Mouse (Mus musculus): Measurements from ENCODE around the gene Polr1e. TPM values are rescaled to one million over a fixed set of nuclear protein-coding genes. Genes with fewer than 3 reads are reported as not detected.

The Polr1e gene
- polyA plus RNA-seq, 1 experiment from 2014 or later, result 40.9 TPM

- Histone ChIP-seq H3K9me3 (replicated peaks) (no peaks in the 10 kb centered on the region), H3K36me3 (no peaks in the 10 kb centered on the region), H3K9ac (peak overlapping the region; percentile 70), H3K4me1 (peaks cover 23% of the 10 kb centered on the region), H3K4me2 (peak overlapping the region; percentile 76), H3K4me3 (replicated peaks) (peak overlapping the region; percentile 67), H3K27ac (peak overlapping the region; percentile 97), H3K27me3 (no peaks in the 10 kb centered on the region)
- WGBS, result 0% methylated on average over 31 of the region's 31 CpGs
- ATAC-seq (replicated peaks; ENCODE audit: low FRiP score), result peak; percentile 80
Measured at GRCm38 (mm10) chr4:45011581-45012104, 6.7 kb upstream of the Polr1e start.

DNA sequence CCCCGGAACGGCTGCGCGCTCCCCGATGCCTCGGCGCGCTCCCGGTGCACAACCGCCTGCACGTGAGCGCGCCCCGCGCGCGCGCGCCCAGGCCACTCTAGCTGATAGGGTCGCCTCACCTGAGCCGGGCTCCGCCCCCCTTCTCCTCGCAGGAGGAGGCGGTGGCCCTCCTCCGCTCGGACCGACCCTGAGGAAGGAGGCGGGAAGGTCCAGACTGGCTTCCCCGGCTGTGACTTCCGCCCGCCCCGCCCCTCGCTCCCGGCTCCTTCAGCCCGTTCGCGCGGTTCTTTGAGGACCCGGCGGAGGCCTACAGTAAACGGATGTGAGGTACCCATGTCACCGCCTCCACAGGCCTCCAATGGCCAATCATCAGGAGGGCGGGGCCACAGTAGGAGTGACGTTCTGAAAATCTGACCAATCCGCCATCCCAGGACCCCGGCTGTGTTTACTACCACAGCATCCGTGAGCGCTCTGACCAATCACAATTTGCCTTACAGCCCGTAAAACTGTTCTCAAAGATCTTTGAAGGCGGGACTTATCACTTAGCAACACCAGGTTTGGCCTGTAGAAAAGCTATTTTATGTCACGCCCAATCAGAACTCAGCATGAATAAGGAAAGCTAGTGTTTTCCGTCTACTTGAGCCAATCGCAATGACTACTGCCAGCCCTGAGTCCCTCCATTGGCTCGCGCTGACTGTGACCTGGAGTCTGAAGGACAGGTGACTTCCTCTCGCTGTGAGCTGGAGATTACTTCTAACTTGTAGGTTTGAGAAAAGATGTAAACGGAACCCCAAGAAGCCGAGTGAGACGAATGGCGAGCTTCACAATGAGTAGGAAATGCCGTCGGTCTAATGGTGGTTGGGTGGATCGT is 6.0 kb upstream of the Polr1e start, which contains the start of gene Zbtb5:
Gene Zbtb5, minus strand, starts transcription at position 308 of the 871 bp plus-strand sequence.
- Histone ChIP-seq H3K36me3 (no peaks in the 10 kb centered on the region), H3K9me3 (replicated peaks) (no peaks in the 10 kb centered on the region), H3K9ac (peak within 1 kb of the TSS; percentile 70), H3K27me3 (no peaks in the 10 kb centered on the region), H3K27ac (peak within 1 kb of the TSS; percentile 97), H3K4me1 (peaks cover 23% of the 10 kb centered on the region), H3K4me3 (replicated peaks) (peak within 1 kb of the TSS; percentile 67), H3K4me2 (peak within 1 kb of the TSS; percentile 76)
- under 1% methylated on average over 59 of the region's 63 CpGs for WGBS
- ATAC-seq (replicated peaks; ENCODE audit: low FRiP score), result peak; percentile 98

- H3K4me2 ChIP-seq, result peak overlapping the region; percentile 66
- peak overlapping the region; percentile 58 for H3K9ac ChIP-seq
- 3% methylated on average over 13 of the region's 13 CpGs for WGBS
- ATAC-seq (replicated peaks; ENCODE audit: low FRiP score), result no peak
- H3K27me3 ChIP-seq, result no peaks in the 10 kb centered on the region
- H3K9me3 ChIP-seq (replicated peaks), result no peaks in the 10 kb centered on the region
- peak overlapping the region; percentile 67 for H3K4me3 ChIP-seq (replicated peaks)
- no peaks in the 10 kb centered on the region for H3K36me3 ChIP-seq
- peak overlapping the region; percentile 84 for H3K27ac ChIP-seq
- H3K4me1 ChIP-seq, result peaks cover 26% of the 10 kb centered on the region
Measured at GRCm38 (mm10) chr4:45013031-45013431, 5.4 kb upstream of the Polr1e start.

DNA sequence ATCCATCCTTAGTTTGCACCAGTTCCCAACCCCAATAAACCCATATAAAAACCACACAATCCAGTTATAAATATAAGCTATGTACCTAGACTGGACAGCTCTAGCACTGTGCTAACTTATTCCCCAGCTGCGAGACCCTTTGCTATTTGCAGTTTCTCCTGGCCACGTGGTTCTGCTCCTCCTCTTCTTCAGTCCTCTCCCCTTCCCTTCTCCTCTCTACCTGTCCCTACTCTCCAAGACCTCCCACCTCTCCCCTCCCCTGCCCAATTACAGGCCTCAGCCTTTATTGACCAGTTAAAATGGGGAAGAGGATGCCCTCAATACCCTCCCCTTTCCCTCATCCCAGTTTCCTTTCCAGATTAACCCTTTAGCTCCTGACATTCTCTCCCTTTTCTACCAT is 4.8 kb upstream of the Polr1e start:
- Histone ChIP-seq H3K9me3 (replicated peaks) (no peaks in the 10 kb centered on the region), H3K9ac (peak overlapping the region; percentile 58), H3K27ac (peak overlapping the region; percentile 84; the same call in 1 of the 2 replicates), H3K4me2 (peak overlapping the region; percentile 66), H3K36me3 (no peaks in the 10 kb centered on the region), H3K4me1 (peaks cover 28% of the 10 kb centered on the region), H3K4me3 (replicated peaks) (peak overlapping the region; percentile 67), H3K27me3 (no peaks in the 10 kb centered on the region)
- WGBS, result 4% methylated on average over 2 of the region's 2 CpGs
- no peak for ATAC-seq (replicated peaks; ENCODE audit: low FRiP score)

- Histone ChIP-seq H3K9ac (no peak overlapping the region), H3K4me2 (no peak overlapping the region), H3K9me3 (replicated peaks) (no peaks in the 10 kb centered on the region), H3K36me3 (no peaks in the 10 kb centered on the region), H3K4me3 (replicated peaks) (no peak overlapping the region), H3K27ac (no peak overlapping the region), H3K27me3 (no peaks in the 10 kb centered on the region), H3K4me1 (peaks cover 33% of the 10 kb centered on the region)
- 11% methylated on average over 3 of the region's 3 CpGs for WGBS
- ATAC-seq (replicated peaks; ENCODE audit: low FRiP score), result no peak
Measured at GRCm38 (mm10) chr4:45015615-45016014, 2.8 kb upstream of the Polr1e start.

DNA sequence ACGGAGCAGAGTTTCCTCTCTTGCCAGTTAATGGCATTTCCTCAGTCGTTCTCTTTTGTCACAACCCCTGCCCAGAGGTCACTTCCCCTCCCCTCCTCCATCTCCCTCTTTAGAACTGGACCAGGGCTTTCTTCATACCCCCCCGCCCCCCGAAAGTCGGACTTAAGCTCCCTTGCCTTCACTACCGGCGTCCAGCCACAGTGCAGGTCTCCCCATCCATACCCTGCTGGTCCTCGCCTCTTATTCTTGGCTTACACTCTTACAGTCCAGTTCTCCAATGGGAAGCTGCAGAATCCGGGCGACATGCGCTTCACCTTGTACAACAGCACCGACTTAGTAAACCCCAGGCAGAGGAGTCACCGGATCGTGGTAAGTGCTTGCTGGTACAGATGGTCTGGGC is 626 bp downstream of the Polr1e start:
- Histone ChIP-seq H3K27ac (peak overlapping the region; percentile 35; the same call in 1 of the 2 replicates), H3K4me1 (peaks cover 20% of the 10 kb centered on the region), H3K9ac (peak overlapping the region; percentile 58), H3K9me3 (replicated peaks) (no peaks in the 10 kb centered on the region), H3K4me3 (replicated peaks) (peak overlapping the region; percentile 68), H3K36me3 (peaks cover 23% of the 10 kb centered on the region), H3K27me3 (no peaks in the 10 kb centered on the region), H3K4me2 (peak overlapping the region; percentile 94)
- ATAC-seq (replicated peaks; ENCODE audit: low FRiP score), result peak; percentile 33
- 1% methylated on average over 14 of the region's 14 CpGs for WGBS

DNA sequence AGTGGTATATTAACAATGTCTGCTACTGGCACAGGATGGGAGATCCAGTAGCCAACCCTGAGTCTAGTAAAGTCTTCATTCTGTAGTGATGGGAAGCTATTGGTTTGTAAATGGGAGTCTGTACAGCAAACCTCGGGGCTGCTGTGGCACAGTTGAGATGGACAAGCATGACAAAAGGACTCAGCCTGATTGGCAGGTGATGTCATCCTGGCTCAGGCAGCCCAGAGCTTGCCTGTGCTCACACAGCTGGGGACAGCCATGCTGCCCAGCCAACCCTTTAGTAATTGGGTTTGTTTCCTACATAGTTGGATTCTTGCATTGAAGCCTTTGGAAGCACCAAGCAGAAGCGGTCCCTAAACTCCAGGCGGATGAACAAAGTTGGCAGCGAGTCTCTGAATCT is 8.1 kb downstream of the Polr1e start:
- WGBS, result 96% methylated on average over 4 of the region's 4 CpGs
- H3K4me2 ChIP-seq, result no peak overlapping the region
- H3K36me3 ChIP-seq, result peaks cover 88% of the 10 kb centered on the region
- H3K27ac ChIP-seq, result no peak overlapping the region
- H3K27me3 ChIP-seq, result no peaks in the 10 kb centered on the region
- no peak overlapping the region for H3K4me3 ChIP-seq (replicated peaks)
- no peaks in the 10 kb centered on the region for H3K9me3 ChIP-seq (replicated peaks)
- no peaks in the 10 kb centered on the region for H3K4me1 ChIP-seq
- no peak for ATAC-seq (replicated peaks; ENCODE audit: low FRiP score)
- H3K9ac ChIP-seq, result no peak overlapping the region

DNA sequence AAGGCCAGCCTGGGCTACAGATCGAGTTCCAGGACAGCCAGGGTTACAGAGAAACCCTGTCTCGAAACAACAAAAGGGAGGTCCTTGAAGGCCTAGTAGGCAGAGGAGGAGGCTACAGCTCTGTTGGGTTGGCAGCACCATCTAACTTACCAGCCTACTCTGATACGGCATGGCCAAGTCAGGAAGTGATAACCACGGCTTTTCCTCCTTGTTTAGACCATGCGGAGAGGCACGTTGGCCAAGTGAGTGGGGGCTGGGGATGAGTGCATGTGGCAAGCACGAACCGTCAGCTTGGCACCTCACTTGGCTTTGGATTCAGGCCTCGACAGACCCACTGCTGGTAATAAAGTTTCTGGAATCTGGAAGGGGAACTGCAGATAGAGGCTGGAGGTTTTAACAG is 14.2 kb downstream of the Polr1e start:
- Histone ChIP-seq H3K9ac (no peak overlapping the region), H3K9me3 (replicated peaks) (no peaks in the 10 kb centered on the region), H3K4me1 (peaks cover 8% of the 10 kb centered on the region; the same call in 1 of the 2 replicates), H3K4me3 (replicated peaks) (no peak overlapping the region), H3K27me3 (no peaks in the 10 kb centered on the region), H3K4me2 (no peak overlapping the region), H3K27ac (no peak overlapping the region), H3K36me3 (peaks cover 87% of the 10 kb centered on the region)
- no peak for ATAC-seq (replicated peaks; ENCODE audit: low FRiP score)
- WGBS, result 91% methylated on average over 9 of the region's 9 CpGs

DNA sequence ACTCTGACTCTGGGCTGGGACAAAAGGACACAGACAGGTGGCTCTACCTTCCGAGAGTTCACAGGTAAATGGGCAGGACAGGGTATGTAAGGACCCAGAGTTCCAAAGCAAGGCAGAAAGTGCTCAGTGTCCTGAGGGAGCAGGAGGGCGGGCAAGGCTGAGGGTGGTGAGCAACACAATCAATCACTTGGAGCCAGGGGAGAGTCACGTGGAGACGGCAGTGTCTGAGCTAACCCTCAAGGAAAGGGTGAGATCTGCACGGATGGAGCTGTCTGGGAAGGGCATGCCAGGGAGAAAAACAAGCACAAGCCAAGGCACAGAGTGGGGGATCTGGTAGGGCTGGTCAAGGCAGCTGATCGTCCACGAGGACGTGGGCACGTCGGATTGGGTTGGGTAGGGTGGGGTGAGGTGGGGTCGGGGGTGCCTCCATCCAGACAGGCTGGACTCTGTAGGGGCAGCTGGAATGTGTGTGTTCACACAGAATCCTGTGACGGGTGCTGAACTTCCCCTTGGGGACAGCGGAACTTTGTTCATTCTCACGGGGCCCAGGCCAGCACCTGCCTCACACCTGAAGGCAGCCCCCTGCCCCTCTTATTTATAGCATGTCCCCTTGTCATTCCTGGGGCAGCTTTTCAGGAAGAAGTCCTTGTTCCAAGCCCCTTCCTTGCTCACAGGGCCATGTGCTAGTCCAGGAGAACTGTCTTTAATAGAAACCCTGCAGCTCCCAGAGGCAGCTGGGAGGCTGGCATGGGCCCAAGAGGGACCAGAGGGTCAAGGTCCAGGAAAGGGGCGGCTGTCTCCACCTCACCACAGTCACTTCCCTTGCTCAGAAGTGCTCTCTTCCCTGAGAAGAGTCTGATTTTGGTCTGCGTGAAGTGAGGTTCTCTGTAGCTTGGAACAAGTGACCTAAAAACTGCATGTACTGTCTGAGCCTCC is 16.6 kb downstream of the Polr1e start:
- Histone ChIP-seq H3K36me3 (peaks cover 67% of the 10 kb centered on the region), H3K4me3 (replicated peaks) (no peak overlapping the region), H3K4me2 (no peak overlapping the region), H3K9ac (no peak overlapping the region), H3K9me3 (replicated peaks) (no peaks in the 10 kb centered on the region), H3K27ac (peak overlapping the region; percentile 23; the same call in 1 of the 2 replicates), H3K27me3 (no peaks in the 10 kb centered on the region), H3K4me1 (peaks cover 8% of the 10 kb centered on the region; the same call in 1 of the 2 replicates)
- 64% methylated on average over 16 of the region's 16 CpGs for WGBS
- ATAC-seq (replicated peaks; ENCODE audit: low FRiP score), result 0 out of 2 replicates have a peak, but pooled peaks have one; percentile 43

DNA sequence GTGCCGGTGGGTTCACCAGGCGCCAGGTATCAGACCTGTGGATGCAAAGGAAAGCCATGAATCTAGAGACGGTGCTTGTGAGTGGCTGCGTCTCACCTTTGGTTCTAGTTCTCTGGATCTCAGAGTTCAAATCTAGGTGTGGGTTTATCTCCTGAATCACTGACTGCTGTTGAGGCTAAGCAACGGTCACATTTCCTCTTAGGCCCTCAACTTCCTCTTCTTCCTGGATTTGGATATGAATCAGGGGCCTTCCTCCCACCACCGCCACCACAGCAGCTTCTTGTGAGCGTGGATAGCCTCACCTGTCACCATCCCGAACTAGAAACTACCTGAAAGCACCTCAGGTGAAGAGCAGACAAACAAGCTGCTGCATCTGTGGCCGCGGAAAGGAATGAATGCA is 17.7 kb downstream of the Polr1e start:
- no peak overlapping the region for H3K4me2 ChIP-seq
- 91% methylated on average over 10 of the region's 10 CpGs for WGBS
- H3K9ac ChIP-seq, result no peak overlapping the region
- no peaks in the 10 kb centered on the region for H3K9me3 ChIP-seq (replicated peaks)
- no peak overlapping the region; the same call in 1 of the 2 replicates for H3K27ac ChIP-seq
- H3K27me3 ChIP-seq, result no peaks in the 10 kb centered on the region
- ATAC-seq (replicated peaks; ENCODE audit: low FRiP score), result no peak
- peaks cover 8% of the 10 kb centered on the region; the same call in 1 of the 2 replicates for H3K4me1 ChIP-seq
- peaks cover 67% of the 10 kb centered on the region for H3K36me3 ChIP-seq
- H3K4me3 ChIP-seq (replicated peaks), result no peak overlapping the region

DNA sequence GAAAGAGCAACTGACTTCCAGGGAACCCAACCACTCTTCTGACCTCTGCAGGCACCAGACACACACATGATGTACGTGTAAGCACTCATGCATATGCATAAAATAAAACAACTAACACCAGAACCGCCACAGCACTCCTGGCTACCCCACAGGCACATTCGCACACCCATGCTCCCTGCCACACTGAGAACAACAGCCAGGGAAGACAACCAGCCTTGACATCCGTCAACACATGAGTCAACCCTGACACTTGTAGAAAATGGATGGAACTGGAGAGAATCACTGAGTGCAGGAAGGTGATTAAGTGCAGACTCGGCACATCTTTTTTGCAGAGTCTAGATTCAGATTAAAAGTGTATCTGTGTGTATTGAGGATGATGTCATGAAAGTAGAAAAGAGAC is 18.2 kb downstream of the Polr1e start:
- no peak overlapping the region for H3K4me3 ChIP-seq (replicated peaks)
- H3K9me3 ChIP-seq (replicated peaks), result no peaks in the 10 kb centered on the region
- peaks cover 68% of the 10 kb centered on the region for H3K36me3 ChIP-seq
- no peak overlapping the region for H3K4me2 ChIP-seq
- no peaks in the 10 kb centered on the region for H3K27me3 ChIP-seq
- 85% methylated on average over 5 of the region's 5 CpGs for WGBS
- ATAC-seq (replicated peaks; ENCODE audit: low FRiP score), result no peak
- no peak overlapping the region for H3K9ac ChIP-seq
- peaks cover 8% of the 10 kb centered on the region; the same call in 1 of the 2 replicates for H3K4me1 ChIP-seq
- no peak overlapping the region for H3K27ac ChIP-seq
